Mouse (Mus musculus): ENCODE data around the gene Smarca4. TPM values are rescaled to one million over a fixed set of nuclear protein-coding genes. Genes with fewer than 3 reads are reported as not detected.

Smarca4 gene
- polyA plus RNA-seq, 1 experiment from 2014 or later = 120 TPM

- H3K9ac ChIP-seq (replicated peaks) = no peak overlapping the region
- no peaks in the 10 kb centered on the region for H3K4me1 ChIP-seq (replicated peaks)
- H3K27ac ChIP-seq = no peak overlapping the region
- H3K27me3 ChIP-seq = no peaks in the 10 kb centered on the region
- peaks cover 96% of the 10 kb centered on the region for H3K36me3 ChIP-seq
- no peak overlapping the region for H3K4me3 ChIP-seq (replicated peaks)
- no peak overlapping the region for H3K4me2 ChIP-seq
- 0 out of 2 replicates have a peak, but pooled peaks cover 5% of the 10 kb centered on the region for H3K9me3 ChIP-seq
- ATAC-seq (ENCODE audit: insufficient number of reproducible peaks, insufficient read depth, low FRiP score, low TSS enrichment, low read depth) = no peak
- 85% methylated on average over 3 of the region's 3 CpGs for WGBS
These were observed 120.6 kb downstream of the Smarca4 start for GRCm38 (mm10) chr9:21736580-21736979.

DNA sequence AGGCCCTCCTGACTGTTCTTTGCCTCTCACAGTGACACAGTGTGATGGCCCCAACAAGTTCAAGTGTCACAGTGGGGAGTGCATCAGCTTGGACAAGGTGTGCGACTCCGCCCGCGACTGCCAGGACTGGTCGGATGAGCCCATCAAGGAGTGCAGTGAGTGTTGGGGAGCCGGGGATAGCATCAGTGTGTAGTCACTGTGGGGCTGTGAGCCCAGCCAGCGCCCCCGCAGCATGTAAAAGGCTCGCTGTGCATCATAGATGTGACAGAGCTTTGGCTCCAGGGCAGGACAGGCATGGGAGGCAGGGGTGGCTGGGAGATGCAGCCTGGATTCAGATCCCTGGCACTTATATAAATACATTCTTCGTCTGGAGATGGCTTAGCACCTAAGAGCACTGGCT, 121.2 kb downstream of the Smarca4 start:
- no peak for ATAC-seq (ENCODE audit: insufficient number of reproducible peaks, insufficient read depth, low FRiP score, low TSS enrichment, low read depth)
- peaks cover 96% of the 10 kb centered on the region for H3K36me3 ChIP-seq
- WGBS = 90% methylated on average over 10 of the region's 10 CpGs

DNA sequence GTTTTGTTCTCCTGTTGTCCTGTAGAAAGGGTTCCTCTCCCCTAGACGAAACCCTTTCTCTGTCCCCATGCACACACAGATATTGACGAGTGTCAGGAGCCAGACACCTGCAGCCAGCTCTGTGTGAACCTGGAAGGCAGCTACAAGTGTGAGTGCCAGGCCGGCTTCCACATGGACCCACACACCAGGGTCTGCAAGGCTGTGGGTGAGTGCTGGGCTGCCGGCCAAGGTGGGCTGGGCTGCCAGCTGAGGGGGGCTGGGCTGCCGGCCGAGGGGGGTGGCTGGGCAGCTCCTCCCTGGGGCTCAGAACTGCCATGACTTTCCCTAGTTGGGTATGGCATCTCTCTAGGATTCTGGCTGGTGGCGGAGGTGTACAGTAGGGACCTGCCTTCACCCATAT, 122.8 kb downstream of the Smarca4 start:
- Histone ChIP-seq H3K4me1 (replicated peaks) (no peaks in the 10 kb centered on the region), H3K9me3 (0 out of 2 replicates have a peak, but pooled peaks cover 5% of the 10 kb centered on the region), H3K27ac (no peak overlapping the region), H3K36me3 (peaks cover 92% of the 10 kb centered on the region), H3K4me2 (no peak overlapping the region), H3K9ac (replicated peaks) (no peak overlapping the region), H3K27me3 (no peaks in the 10 kb centered on the region), H3K4me3 (replicated peaks) (no peak overlapping the region)
- no peak for ATAC-seq (ENCODE audit: insufficient number of reproducible peaks, insufficient read depth, low FRiP score, low TSS enrichment, low read depth)
- WGBS = 91% methylated on average over 7 of the region's 7 CpGs

More for the DNA sequence above, 121.2 kb downstream of the Smarca4 start:
- Histone ChIP-seq H3K4me2 (no peak overlapping the region), H3K27me3 (no peaks in the 10 kb centered on the region), H3K9ac (replicated peaks) (no peak overlapping the region), H3K4me1 (replicated peaks) (no peaks in the 10 kb centered on the region), H3K27ac (no peak overlapping the region), H3K4me3 (replicated peaks) (no peak overlapping the region), H3K9me3 (0 out of 2 replicates have a peak, but pooled peaks cover 5% of the 10 kb centered on the region)

GRCm38 (mm10) chr9:21740427-21740826, 124.5 kb downstream of the Smarca4 start:
- no peaks in the 10 kb centered on the region for H3K4me1 ChIP-seq (replicated peaks)
- H3K4me2 ChIP-seq = no peak overlapping the region
- WGBS = 97% methylated on average over 14 of the region's 14 CpGs
- H3K9ac ChIP-seq (replicated peaks) = no peak overlapping the region
- no peak overlapping the region for H3K4me3 ChIP-seq (replicated peaks)
- peaks cover 93% of the 10 kb centered on the region for H3K36me3 ChIP-seq
- ATAC-seq (ENCODE audit: insufficient number of reproducible peaks, insufficient read depth, low FRiP score, low TSS enrichment, low read depth) = no peak
- no peak overlapping the region for H3K27ac ChIP-seq
- H3K9me3 ChIP-seq = no peaks in the 10 kb centered on the region
- H3K27me3 ChIP-seq = no peaks in the 10 kb centered on the region

DNA sequence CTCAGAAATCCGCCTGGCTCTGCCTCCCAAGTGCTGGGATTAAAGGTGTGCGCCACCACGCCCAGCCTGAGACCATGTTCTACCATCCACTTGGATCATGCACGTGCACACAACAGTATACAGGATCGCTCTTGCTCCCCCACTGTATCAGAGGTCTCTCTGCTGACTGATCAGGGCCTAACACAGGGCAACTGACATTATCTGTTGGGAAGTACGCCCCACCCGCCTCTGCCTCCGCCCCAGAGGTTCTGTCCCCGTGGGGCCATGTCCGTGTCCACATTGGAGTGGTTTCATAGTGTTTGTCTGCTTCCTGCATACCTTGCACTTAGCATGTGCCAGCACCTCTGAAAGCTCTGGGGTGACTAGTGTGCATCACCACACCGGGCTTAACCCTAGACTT, 125.5 kb downstream of the Smarca4 start:
- Histone ChIP-seq H3K4me3 (replicated peaks) (no peak overlapping the region), H3K36me3 (peaks cover 94% of the 10 kb centered on the region)
- 95% methylated on average over 11 of the region's 11 CpGs for WGBS

GRCm38 (mm10) chr9:21747238-21747774, 131.3 kb downstream of the Smarca4 start:
- H3K9me3 ChIP-seq = no peaks in the 10 kb centered on the region
- 89% methylated on average over 3 of the region's 3 CpGs for WGBS
- H3K4me1 ChIP-seq (replicated peaks) = peaks cover 5% of the 10 kb centered on the region
- no peak overlapping the region for H3K27ac ChIP-seq
- H3K4me2 ChIP-seq = no peak overlapping the region
- H3K4me3 ChIP-seq (replicated peaks) = no peak overlapping the region
- H3K27me3 ChIP-seq = no peaks in the 10 kb centered on the region
- no peak for ATAC-seq (ENCODE audit: insufficient number of reproducible peaks, insufficient read depth, low FRiP score, low TSS enrichment, low read depth)
- H3K36me3 ChIP-seq = peaks cover 86% of the 10 kb centered on the region
- no peak overlapping the region for H3K9ac ChIP-seq (replicated peaks)

More for the DNA sequence above, 125.5 kb downstream of the Smarca4 start:
- Histone ChIP-seq H3K4me2 (no peak overlapping the region), H3K9me3 (no peaks in the 10 kb centered on the region), H3K27ac (no peak overlapping the region), H3K27me3 (no peaks in the 10 kb centered on the region), H3K4me1 (replicated peaks) (no peaks in the 10 kb centered on the region), H3K9ac (replicated peaks) (no peak overlapping the region)
- ATAC-seq (ENCODE audit: insufficient number of reproducible peaks, insufficient read depth, low FRiP score, low TSS enrichment, low read depth) = no peak

DNA sequence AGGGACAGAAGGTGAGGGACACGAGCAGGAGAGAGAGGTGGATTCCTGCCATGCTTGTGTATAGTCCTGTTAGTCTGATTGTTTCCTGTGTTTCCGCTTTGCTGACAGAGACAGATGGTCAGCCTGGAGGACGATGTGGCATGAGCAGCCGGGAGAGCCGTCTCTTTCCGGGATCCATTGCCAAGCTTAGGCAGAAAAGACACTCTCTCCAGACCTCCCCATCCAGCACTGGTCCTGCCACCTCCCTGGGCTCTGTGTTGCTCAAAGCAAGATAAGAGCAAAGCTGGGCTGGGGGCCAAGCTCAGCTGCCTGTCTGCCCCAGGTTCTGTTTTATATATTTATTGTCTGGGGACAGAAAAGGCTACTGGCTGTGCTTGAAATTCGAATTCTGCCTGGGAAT, 132.1 kb downstream of the Smarca4 start:
- Histone ChIP-seq H3K27ac (no peak overlapping the region), H3K27me3 (no peaks in the 10 kb centered on the region), H3K9me3 (no peaks in the 10 kb centered on the region), H3K4me2 (no peak overlapping the region), H3K36me3 (peaks cover 78% of the 10 kb centered on the region), H3K9ac (replicated peaks) (no peak overlapping the region), H3K4me3 (replicated peaks) (no peak overlapping the region), H3K4me1 (replicated peaks) (peaks cover 12% of the 10 kb centered on the region)
- no peak for ATAC-seq (ENCODE audit: insufficient number of reproducible peaks, insufficient read depth, low FRiP score, low TSS enrichment, low read depth)
- 64% methylated on average over 7 of the region's 7 CpGs for WGBS

GRCm38 (mm10) chr9:21748491-21748890, 132.5 kb downstream of the Smarca4 start:
- Histone ChIP-seq H3K4me2 (no peak overlapping the region), H3K27me3 (no peaks in the 10 kb centered on the region), H3K4me1 (replicated peaks) (peaks cover 15% of the 10 kb centered on the region), H3K36me3 (peaks cover 77% of the 10 kb centered on the region), H3K27ac (no peak overlapping the region), H3K4me3 (replicated peaks) (no peak overlapping the region), H3K9me3 (no peaks in the 10 kb centered on the region), H3K9ac (replicated peaks) (no peak overlapping the region)
- 88% methylated on average over 10 of the region's 10 CpGs for WGBS
- no peak for ATAC-seq (ENCODE audit: insufficient number of reproducible peaks, insufficient read depth, low FRiP score, low TSS enrichment, low read depth)

GRCm38 (mm10) chr9:21749382-21750118, 133.6 kb downstream of the Smarca4 start:
- peaks cover 74% of the 10 kb centered on the region for H3K36me3 ChIP-seq
- no peak overlapping the region for H3K9ac ChIP-seq (replicated peaks)
- H3K27ac ChIP-seq = no peak overlapping the region; the same call in 1 of the 2 replicates
- H3K4me2 ChIP-seq = no peak overlapping the region
- H3K4me3 ChIP-seq (replicated peaks) = no peak overlapping the region
- 87% methylated on average over 6 of the region's 6 CpGs for WGBS
- H3K4me1 ChIP-seq (replicated peaks) = peaks cover 15% of the 10 kb centered on the region
- no peaks in the 10 kb centered on the region for H3K27me3 ChIP-seq
- ATAC-seq (ENCODE audit: insufficient number of reproducible peaks, insufficient read depth, low FRiP score, low TSS enrichment, low read depth) = no peak
- no peaks in the 10 kb centered on the region for H3K9me3 ChIP-seq

DNA sequence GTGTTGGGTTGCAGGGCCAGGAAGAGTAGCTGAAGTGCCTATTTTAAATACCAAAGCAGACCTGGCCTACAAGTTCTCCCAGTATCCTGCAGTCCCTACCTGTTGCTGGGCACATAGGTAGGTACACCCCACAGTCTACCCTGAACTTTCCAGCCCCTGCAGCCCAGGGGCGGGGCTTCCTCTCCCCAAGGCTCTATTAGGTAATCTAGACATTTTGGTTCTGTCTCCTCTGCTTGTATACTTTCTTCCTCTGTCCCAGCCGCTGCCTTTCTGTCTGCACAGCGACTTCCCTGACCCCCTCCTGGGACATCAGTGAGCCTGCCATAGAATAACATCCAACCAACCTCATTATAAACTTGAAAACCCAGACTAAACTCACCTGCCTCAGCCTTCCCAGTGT, 134.4 kb downstream of the Smarca4 start:
- no peak overlapping the region for H3K4me3 ChIP-seq (replicated peaks)
- peaks cover 70% of the 10 kb centered on the region for H3K36me3 ChIP-seq
- no peak for ATAC-seq (ENCODE audit: insufficient number of reproducible peaks, insufficient read depth, low FRiP score, low TSS enrichment, low read depth)
- peaks cover 15% of the 10 kb centered on the region for H3K4me1 ChIP-seq (replicated peaks)
- 64% methylated on average over 3 of the region's 3 CpGs for WGBS
- no peaks in the 10 kb centered on the region for H3K9me3 ChIP-seq
- H3K9ac ChIP-seq (replicated peaks) = no peak overlapping the region
- H3K4me2 ChIP-seq = no peak overlapping the region
- H3K27me3 ChIP-seq = no peaks in the 10 kb centered on the region
- H3K27ac ChIP-seq = peak overlapping the region; percentile 56; the same call in 1 of the 2 replicates

DNA sequence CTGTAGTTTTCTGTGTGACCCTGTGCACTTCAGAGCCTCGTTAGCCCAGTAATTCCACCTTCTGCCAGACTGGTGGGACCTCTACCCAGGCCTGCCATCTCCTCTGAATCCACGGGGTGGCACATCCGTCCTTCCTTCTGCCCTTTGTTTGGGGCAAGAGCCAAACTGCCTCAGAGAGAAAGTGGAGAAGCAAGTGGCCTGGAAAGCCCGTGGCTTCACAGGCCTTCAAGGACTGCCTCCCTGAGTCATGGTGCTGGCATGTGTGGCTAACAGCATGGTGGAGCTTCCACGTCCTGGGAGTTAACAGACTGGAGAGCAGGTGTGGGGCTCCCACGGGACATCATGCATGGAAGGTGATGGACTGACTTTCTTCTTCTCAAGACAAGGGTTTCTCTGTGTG, 135.4 kb downstream of the Smarca4 start:
- Histone ChIP-seq H3K4me1 (replicated peaks) (peaks cover 15% of the 10 kb centered on the region), H3K27me3 (no peaks in the 10 kb centered on the region), H3K4me3 (replicated peaks) (no peak overlapping the region), H3K36me3 (peaks cover 68% of the 10 kb centered on the region), H3K4me2 (no peak overlapping the region), H3K9me3 (no peaks in the 10 kb centered on the region), H3K9ac (replicated peaks) (no peak overlapping the region), H3K27ac (no peak overlapping the region)
- ATAC-seq (ENCODE audit: insufficient number of reproducible peaks, insufficient read depth, low FRiP score, low TSS enrichment, low read depth) = no peak
- 72% methylated on average over 6 of the region's 6 CpGs for WGBS
